12 mouse cellular contexts compared by ENCODE assay signal in the genomic region with DNA sequence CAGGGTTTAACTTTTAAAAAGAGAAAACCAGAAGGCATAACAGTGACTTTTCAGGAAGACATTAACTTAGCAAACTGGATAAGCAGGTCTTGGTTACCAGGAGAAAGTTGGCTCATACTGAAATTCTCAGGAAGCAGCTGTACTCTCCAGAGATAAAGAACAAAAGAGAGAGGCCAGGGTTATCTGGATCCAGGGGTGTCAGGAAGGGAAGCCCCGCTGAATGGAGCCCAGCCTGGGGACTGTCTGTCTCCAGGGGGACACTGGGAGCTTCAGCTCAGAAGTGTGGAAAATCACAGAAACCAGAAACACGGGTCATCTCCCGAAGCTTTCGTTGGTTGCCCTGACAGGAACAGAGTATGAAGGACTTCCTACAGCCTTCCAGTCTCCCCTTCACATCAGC. TPM values are rescaled to one million over a fixed set of nuclear protein-coding genes. Genes with fewer than 3 reads are reported as not detected.
A peak's percentile ranks its signal among the peaks of the same experiment; 100 is the strongest.
DNase-seq lines count a peak whose midpoint lies in the region; ATAC-seq and TF ChIP-seq lines count a peak whose summit lies in the region.
"Had no signal": no experiment of that assay in that cellular context is flagged by ENCODE, and none has a peak within 500 bp of the region (broad histone marks: within the 10 kb centered on the region; RNA-seq: fewer than 3 reads in every experiment).

No protein-coding gene starts in this region.

- no peaks in the 10 kb centered on the region for H3K9me3 ChIP-seq in embryonic facial prominence, embryonic 10.5 days
- H3K9me3 ChIP-seq in heart, embryonic 13.5 days, result no peaks in the 10 kb centered on the region
- H3K9me3 ChIP-seq in kidney, postnatal 0 days (replicated peaks; ENCODE audit: low read length), result no peaks in the 10 kb centered on the region
- H3K9me3 ChIP-seq: forebrain, embryonic 12.5 days had no signal

- no peak for TF ChIP-seq CTCF in kidney, postnatal 0 days (IDR thresholded peaks at IDR 0.05; ENCODE audit: low read depth)

- H3K4me1 ChIP-seq in embryonic facial prominence, embryonic 10.5 days, result peaks cover 23% of the 10 kb centered on the region
- H3K4me1 ChIP-seq in heart, embryonic 13.5 days, result peaks cover 66% of the 10 kb centered on the region
- H3K4me1 ChIP-seq in kidney, postnatal 0 days (replicated peaks; ENCODE audit: insufficient read depth, low read length), result 0 out of 2 replicates have a peak, but pooled peaks cover 3% of the 10 kb centered on the region

- WGBS in embryonic facial prominence, embryonic 10.5 days, result 60% methylated on average over 4 of the region's 4 CpGs
- 7% methylated on average over 4 of the region's 4 CpGs for WGBS in heart, embryonic 13.5 days
- 38% methylated on average over 4 of the region's 4 CpGs for WGBS in kidney, postnatal 0 days

- DNase-seq in adrenal gland, postnatal 14 days, result peak; percentile 35
- no peak for DNase-seq in adrenal gland, adult 18-20 months (ENCODE audit: low spot score in 2 of 2)
- DNase-seq in embryonic facial prominence, embryonic 10.5 days (ENCODE audit: low spot score), result no peak
- peak; percentile 41 for DNase-seq in kidney, postnatal 0 days (ENCODE audit: low spot score)
- no peak for DNase-seq in urinary bladder, postnatal 4 days (ENCODE audit: low spot score in 2 of 2)
- no peak for DNase-seq in layer of hippocampus, postnatal 25 days (ENCODE audit: extremely low spot score in 1 of 2, low spot score in 1 of 2)
- no peak for DNase-seq in gastrocnemius, postnatal 4 days (ENCODE audit: low spot score in 2 of 2)
- DNase-seq: gastrocnemius, postnatal 25 days; lung, postnatal 4 days had no signal

- ATAC-seq in heart, embryonic 13.5 days (ENCODE audit: extremely low read depth, insufficient number of reproducible peaks, low FRiP score, low TSS enrichment), result peak; percentile 62; the same call in 1 of the 2 replicates
- ATAC-seq in kidney, postnatal 0 days (replicated peaks; ENCODE audit: low FRiP score, low read depth), result no peak

- peak overlapping the region; percentile 22; the same call in 1 of the 2 replicates for H3K4me2 ChIP-seq in heart, embryonic 13.5 days
- H3K4me2 ChIP-seq in kidney, postnatal 0 days (ENCODE audit: low read length), result no peak overlapping the region
- H3K4me2 ChIP-seq: forebrain, embryonic 12.5 days had no signal

- H3K27ac ChIP-seq in embryonic facial prominence, embryonic 10.5 days (replicated peaks), result peak overlapping the region; percentile 16; the same call in 1 of the 2 replicates
- peak overlapping the region; percentile 83 for H3K27ac ChIP-seq in heart, embryonic 13.5 days (replicated peaks)
- H3K27ac ChIP-seq in kidney, postnatal 0 days, result 0 out of 2 replicates have a peak overlapping the region, but pooled peaks have one; percentile 58
- H3K27ac ChIP-seq: forebrain, embryonic 12.5 days; left cerebral cortex, adult 2 months had no signal

- no peaks in the 10 kb centered on the region for H3K27me3 ChIP-seq in embryonic facial prominence, embryonic 10.5 days (replicated peaks; ENCODE audit: low read depth, poor library complexity, severe bottlenecking)
- H3K27me3 ChIP-seq in heart, embryonic 13.5 days (replicated peaks), result no peaks in the 10 kb centered on the region
- H3K27me3 ChIP-seq in kidney, postnatal 0 days (ENCODE audit: insufficient read depth, low read length), result no peaks in the 10 kb centered on the region
- H3K27me3 ChIP-seq: forebrain, embryonic 12.5 days had no signal

- no peak overlapping the region for H3K4me3 ChIP-seq in embryonic facial prominence, embryonic 10.5 days
- H3K4me3 ChIP-seq in heart, embryonic 13.5 days, result no peak overlapping the region
- no peak overlapping the region for H3K4me3 ChIP-seq in kidney, postnatal 0 days (replicated peaks; ENCODE audit: low read depth, low read length)
- H3K4me3 ChIP-seq: forebrain, embryonic 12.5 days; left cerebral cortex, adult 2 months had no signal

- 0 out of 2 replicates have a peak overlapping the region, but pooled peaks have one; percentile 50 for H3K9ac ChIP-seq in heart, embryonic 13.5 days
- H3K9ac ChIP-seq in kidney, postnatal 0 days (ENCODE audit: low read depth, low read length), result no peak overlapping the region
- H3K9ac ChIP-seq: forebrain, embryonic 12.5 days had no signal

- H3K36me3 ChIP-seq in embryonic facial prominence, embryonic 10.5 days (replicated peaks), result no peaks in the 10 kb centered on the region
- no peaks in the 10 kb centered on the region for H3K36me3 ChIP-seq in heart, embryonic 13.5 days
- H3K36me3 ChIP-seq in kidney, postnatal 0 days (ENCODE audit: insufficient read depth, low read length), result no peaks in the 10 kb centered on the region
- H3K36me3 ChIP-seq: forebrain, embryonic 12.5 days had no signal

RNA-seq across cellular contexts. Expression of a gene that starts 22.2 kb away (rescaled TPM):
- total RNA-seq in adrenal gland, postnatal 14 days (2021), result 120 and 144 TPM in 2 replicates
- total RNA-seq in adrenal gland, adult 18-20 months (2021), result 10 to 100 TPM; 27.9 to 57.9 TPM
- 192 and 210 TPM in 2 replicates for polyA plus RNA-seq in embryonic facial prominence, embryonic 10.5 days (2016; fragmentation: Nextera tagmentation; extraction: Ambion mirVana)
- 429 and 466 TPM in 2 replicates for polyA plus RNA-seq in heart, embryonic 13.5 days (2015; fragmentation: Nextera tagmentation; extraction: Ambion mirVana)
- polyA plus RNA-seq in kidney, postnatal 0 days (2015; fragmentation: Nextera tagmentation; extraction: Ambion mirVana), result 641 and 681 TPM in 2 replicates
- total RNA-seq in layer of hippocampus, postnatal 25 days (2021), result 10 to 100 TPM; 32.0 to 36.1 TPM
- 100 to 1,000 TPM; 710 to 767 TPM for total RNA-seq in gastrocnemius, postnatal 4 days (2021)

Comparison
In these comparisons a context has a peak if more than half of its experiments do, and no peak if none do; other contexts are left out.
1. DNase-seq: peak in adrenal gland, postnatal 14 days (single experiment) and kidney, postnatal 0 days (single experiment); none in adrenal gland, adult 18-20 months (0 of 2), embryonic facial prominence, embryonic 10.5 days (single experiment), urinary bladder, postnatal 4 days (0 of 2), layer of hippocampus, postnatal 25 days (0 of 2) and gastrocnemius, postnatal 4 days (0 of 2).
2. H3K27ac ChIP-seq: peak in every context shown above with its lines; median percentile 83 in heart, embryonic 13.5 days; 58 in kidney, postnatal 0 days; 16 in embryonic facial prominence, embryonic 10.5 days.